ENCODE assay signal across 12 mouse cellular contexts in genomic region chr8:122140411-122140810, GRCm38 (mm10).
DNase-seq lines count a peak whose midpoint lies in the region; ATAC-seq and TF ChIP-seq lines count a peak whose summit lies in the region.
"Had no signal": no experiment of that assay in that cellular context is flagged by ENCODE, and none has a peak within 500 bp of the region (broad histone marks: within the 10 kb centered on the region; RNA-seq: fewer than 3 reads in every experiment).

No protein-coding gene starts in this region.

- no peak for DNase-seq in heart, adult 2 months
- DNase-seq in Patski (ENCODE audit: low read depth, low spot score): peak; percentile 77
- no peak for DNase-seq in adrenal gland, postnatal 36 days
- no peak for DNase-seq in cerebellum, postnatal 4 days (ENCODE audit: low spot score in 2 of 2)
- DNase-seq: forebrain, postnatal 0 days had no signal

- no peak for ATAC-seq in heart, embryonic 12.5 days (ENCODE audit: insufficient number of reproducible peaks, low FRiP score)
- ATAC-seq in megakaryocyte, adult 5-6 weeks (ENCODE audit: poor library complexity, severe bottlenecking): no peak
- ATAC-seq in Patski: peak; percentile 22
- ATAC-seq: forebrain, embryonic 13.5 days; forebrain, embryonic 15.5 days; forebrain, postnatal 0 days had no signal

- in situ Hi-C loops in Patski (cut with MboI; ENCODE audit: low pct_unique_long_range_greater_than_20kb): no loop called here

- CTCF ChIA-PET in Patski (lab: Charles Lee): interaction anchor here (0.7 to 1.7 kb wide), 10 partner anchors 11 to 215 kb away, joined by 3 to 7 read pairs (median 4); no protein-coding TSS in a partner anchor

- H3K27me3 ChIP-seq in heart, adult 2 months (ENCODE audit: control insufficient read depth, insufficient read depth, low read length): no peaks in the 10 kb centered on the region
- H3K27me3 ChIP-seq in heart, embryonic 12.5 days (replicated peaks): no peaks in the 10 kb centered on the region
- peaks cover 48% of the 10 kb centered on the region for H3K27me3 ChIP-seq in megakaryocyte, embryonic 14.5 days (replicated peaks)
- H3K27me3 ChIP-seq in Patski: no peaks in the 10 kb centered on the region
- H3K27me3 ChIP-seq: embryonic facial prominence, embryonic 12.5 days; forebrain, embryonic 13.5 days; forebrain, embryonic 15.5 days had no signal

- H3K4me1 ChIP-seq in heart, adult 2 months (ENCODE audit: control insufficient read depth, insufficient read depth, low read length): peaks cover 10% of the 10 kb centered on the region
- H3K4me1 ChIP-seq in heart, embryonic 12.5 days (replicated peaks): peaks cover 39% of the 10 kb centered on the region
- peaks cover 53% of the 10 kb centered on the region for H3K4me1 ChIP-seq in megakaryocyte, embryonic 14.5 days
- H3K4me1 ChIP-seq: embryonic facial prominence, embryonic 12.5 days; forebrain, embryonic 13.5 days; forebrain, embryonic 15.5 days had no signal

- intact Hi-C loops in heart, adult 2 months (cut with DNase I): loop anchor here (5.0 kb wide), 1 partner anchor 92 kb away; no protein-coding TSS in a partner anchor

- WGBS in heart, adult 2 months: 92% methylated on average over 4 of the region's 4 CpGs
- WGBS in heart, embryonic 12.5 days: 77% methylated on average over 4 of the region's 4 CpGs

- no peaks in the 10 kb centered on the region for H3K9me3 ChIP-seq in heart, embryonic 12.5 days (replicated peaks)
- no peaks in the 10 kb centered on the region for H3K9me3 ChIP-seq in megakaryocyte, embryonic 14.5 days
- H3K9me3 ChIP-seq: embryonic facial prominence, embryonic 10.5 days; embryonic facial prominence, embryonic 12.5 days; forebrain, embryonic 13.5 days; forebrain, embryonic 15.5 days had no signal

- no peak for TF ChIP-seq POLR2A in heart, adult 2 months (IDR thresholded peaks at IDR 0.05; ENCODE audit: insufficient read depth, low read depth, low read length)

- peak overlapping the region; percentile 24; the same call in 1 of the 2 replicates for H3K27ac ChIP-seq in heart, adult 2 months
- H3K27ac ChIP-seq in heart, embryonic 12.5 days (ENCODE audit: poor library complexity, severe bottlenecking): no peak overlapping the region
- H3K27ac ChIP-seq: embryonic facial prominence, embryonic 10.5 days; embryonic facial prominence, embryonic 12.5 days; forebrain, embryonic 13.5 days; forebrain, embryonic 15.5 days had no signal

- H3K36me3 ChIP-seq in heart, adult 2 months (ENCODE audit: control insufficient read depth, insufficient read depth, low read length): no peaks in the 10 kb centered on the region
- no peaks in the 10 kb centered on the region for H3K36me3 ChIP-seq in heart, embryonic 12.5 days
- H3K36me3 ChIP-seq in megakaryocyte, embryonic 14.5 days (replicated peaks; ENCODE audit: low read length): no peaks in the 10 kb centered on the region
- H3K36me3 ChIP-seq: embryonic facial prominence, embryonic 10.5 days; embryonic facial prominence, embryonic 12.5 days; forebrain, embryonic 15.5 days had no signal

- no peak for TF ChIP-seq EP300 in heart, adult 2 months (IDR thresholded peaks at IDR 0.05; ENCODE audit: insufficient read depth, low read depth, low read length)

- H3K4me3 ChIP-seq in heart, adult 2 months: no peak overlapping the region
- no peak overlapping the region for H3K4me3 ChIP-seq in heart, embryonic 12.5 days
- H3K4me3 ChIP-seq in megakaryocyte, embryonic 14.5 days (replicated peaks): peak overlapping the region; percentile 9
- H3K4me3 ChIP-seq: embryonic facial prominence, embryonic 10.5 days; embryonic facial prominence, embryonic 12.5 days; forebrain, embryonic 13.5 days; forebrain, embryonic 15.5 days had no signal

- no peak for TF ChIP-seq CTCF in heart, adult 2 months (IDR thresholded peaks at IDR 0.05)
- TF ChIP-seq CTCF in Patski (IDR thresholded peaks at IDR 0.05): no peak

- no peak overlapping the region for H3K4me2 ChIP-seq in heart, embryonic 12.5 days
- H3K4me2 ChIP-seq: embryonic facial prominence, embryonic 12.5 days; forebrain, embryonic 13.5 days; forebrain, embryonic 15.5 days had no signal

- POLR2A ChIA-PET in Patski (lab: Charles Lee): interaction anchor here (0.7 to 1.6 kb wide), 2 partner anchors 139 to 163 kb away, joined by 3 to 4 read pairs; no protein-coding TSS in a partner anchor

- H3K9ac ChIP-seq in heart, adult 2 months (ENCODE audit: low read depth, low read length): no peak overlapping the region
- no peak overlapping the region for H3K9ac ChIP-seq in heart, embryonic 12.5 days
- H3K9ac ChIP-seq: embryonic facial prominence, embryonic 12.5 days; forebrain, embryonic 13.5 days; forebrain, embryonic 15.5 days; forebrain, postnatal 0 days had no signal

- no peaks in the 10 kb centered on the region for H3K79me2 ChIP-seq in heart, adult 2 months (replicated peaks; ENCODE audit: control insufficient read depth, insufficient read depth, low read length)
